Mouse (Mus musculus) cerebral cortex, adult 2 months (tissue): ENCODE results near the gene Dydc2.

ENCODE experiments used
- WGBS: fragments of 180-500 bp; shearing (Covaris S2); methylation state at CpG from one replicate; pipeline ENCODE4 v1.1.7; 2018; 5-methylcytosine and 5-hydroxymethylcytosine counted together

Dydc2 gene

GRCm38 (mm10) chr14:41000801-41001200 lies 68.2 kb downstream of the Dydc2 start:
- 94% methylated on average over 4 of the region's 4 CpGs for WGBS

- 90% methylated on average over 7 of the region's 7 CpGs for WGBS
These were observed 68.9 kb downstream of the Dydc2 start for GRCm38 (mm10) chr14:40999904-41000645.
